Mouse (Mus musculus) neural tube, embryonic 13.5 days (tissue): Measurements from ENCODE around the gene BC049762. TPM values are rescaled to one million over a fixed set of nuclear protein-coding genes. Genes with fewer than 3 reads are reported as not detected.

Source experiments
- ATAC-seq: fragments of 200-750 bp; cut with Nextera tagmentation; 2 replicates; pipeline ENCODE4 v1.8.0; 2017; ENCODE audit warnings: low read depth, mild to moderate bottlenecking, moderate TSS enrichment, moderate library complexity
- H3K27ac ChIP-seq: fragments of 300-500 bp; sonication (generic); replicated peaks from 2 replicates; pipeline ENCODE4 v1.5.1; 2015; ENCODE audit warnings: moderate library complexity, mild to moderate bottlenecking, inconsistent platforms
- H3K27me3 ChIP-seq: fragments of 300-500 bp; sonication (generic); 2 replicates; pipeline ENCODE4 v1.6.1; 2015; ENCODE audit warnings: mild to moderate bottlenecking, inconsistent platforms
- H3K36me3 ChIP-seq: fragments of 300-500 bp; sonication (generic); 2 replicates; pipeline ENCODE4 v1.6.1; 2015; ENCODE audit warnings: mild to moderate bottlenecking, inconsistent platforms
- H3K4me1 ChIP-seq: fragments of 300-500 bp; sonication (generic); replicated peaks from 2 replicates; pipeline ENCODE4 v1.6.1; 2015; ENCODE audit warnings: inconsistent platforms
- H3K4me2 ChIP-seq: fragments of 300-500 bp; sonication (generic); 2 replicates; pipeline ENCODE4 v1.6.1; 2015; ENCODE audit warnings: inconsistent platforms, mild to moderate bottlenecking, moderate library complexity
- H3K4me3 ChIP-seq: fragments of 300-500 bp; sonication (generic); 2 replicates; pipeline ENCODE4 v1.5.1; 2015; ENCODE audit warnings: mild to moderate bottlenecking, inconsistent platforms
- H3K9ac ChIP-seq: fragments of 300-500 bp; sonication (generic); 2 replicates; pipeline ENCODE4 v1.6.1; 2015; ENCODE audit warnings: moderate library complexity, mild to moderate bottlenecking, inconsistent platforms
- H3K9me3 ChIP-seq: fragments of 300-500 bp; sonication (generic); 2 replicates; pipeline ENCODE4 v1.6.1; 2016; ENCODE audit warnings: inconsistent platforms
- WGBS: fragments of 180-500 bp; shearing (Covaris S2); methylation state at CpG from one replicate; pipeline ENCODE4 v1.1.7; 2015; 5-methylcytosine and 5-hydroxymethylcytosine counted together
- polyA plus RNA-seq: library from polyadenylated mRNA; unstranded; fragments of >200 nt; fragmentation: Nextera tagmentation; extraction: Ambion mirVana; gene quantifications from 2 replicates; pipeline ENCODE4 v1.2.1, GENCODE M21; 2015

BC049762 gene
- polyA plus RNA-seq, 1 experiment from 2014 or later, result not detected

DNA sequence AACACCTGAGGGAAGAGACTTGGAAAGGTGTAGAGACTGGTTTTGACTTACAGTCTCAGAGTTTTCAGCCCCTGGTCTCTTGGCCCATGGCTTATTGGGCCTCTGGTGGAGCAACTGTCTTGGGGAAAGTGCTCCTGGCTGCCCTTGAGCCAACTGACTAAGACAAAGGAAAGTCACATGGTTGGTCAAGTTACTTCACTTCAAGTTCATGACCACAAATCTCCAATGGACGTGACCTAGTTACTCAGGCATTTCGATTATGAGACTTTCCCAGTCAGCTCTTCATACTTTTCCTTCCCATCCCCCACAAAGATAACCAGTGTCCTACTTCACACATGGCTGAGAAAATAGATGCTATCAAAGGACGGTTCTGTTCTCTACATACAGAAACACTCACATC is 55.1 kb downstream of the BC049762 start:
- Histone ChIP-seq H3K4me2 (no peak overlapping the region), H3K4me1 (no peaks in the 10 kb centered on the region), H3K9me3 (0 out of 2 replicates have a peak, but pooled peaks cover 4% of the 10 kb centered on the region), H3K36me3 (no peaks in the 10 kb centered on the region), H3K4me3 (no peak overlapping the region), H3K27ac (no peak overlapping the region), H3K9ac (no peak overlapping the region), H3K27me3 (no peaks in the 10 kb centered on the region)
- no peak for ATAC-seq
- WGBS, result 90% methylated on average over 3 of the region's 3 CpGs

Other genes starting within 250 kb of the BC049762 start
- not detected in 2 replicates for gene Olfr54, start 248.8 kb downstream of the BC049762 start, polyA plus RNA-seq
- not detected in 2 replicates for gene Olfr1375, start 214.9 kb downstream of the BC049762 start, polyA plus RNA-seq
- 10.8 and 11.2 TPM in 2 replicates for gene Zfp354a, start 203.8 kb downstream of the BC049762 start, polyA plus RNA-seq
- not detected in 2 replicates for gene Gm12569, start 42.6 kb downstream of the BC049762 start, polyA plus RNA-seq
- 133 and 154 TPM in 2 replicates for gene Clk4, start 1.3 kb downstream of the BC049762 start, polyA plus RNA-seq
- 7.9 and 8.0 TPM in 2 replicates for gene Col23a1, start 26.9 kb upstream of the BC049762 start, polyA plus RNA-seq